Mouse (Mus musculus) adrenal gland, adult 8-10 months (tissue): ENCODE data around the gene Adam15. TPM values are rescaled to one million over a fixed set of nuclear protein-coding genes. Genes with fewer than 3 reads are reported as not detected.

Experiments used
- DNase-seq: peaks from one replicate; pipeline ENCODE4 v3.0.0; 2022
- total RNA-seq, 4 experiments: library from RNA; stranded (reverse); gene quantifications; 2 replicates each; pipeline ENCODE4 v1.2.4; 2022

Gene Adam15
- total RNA-seq, 4 experiments from 2014 or later = 58.4 to 85.4 (median 71.3) TPM

- peak; percentile 45 for DNase-seq
Observed at GRCm38 (mm10) chr3:89348911-89349868, 606 bp downstream of the Adam15 start.

- DNase-seq = no peak
Observed at GRCm38 (mm10) chr3:89347916-89348315, 1.9 kb downstream of the Adam15 start.

- DNase-seq = no peak
Observed at GRCm38 (mm10) chr3:89346815-89347540, 2.8 kb downstream of the Adam15 start.

- no peak for DNase-seq
Observed at GRCm38 (mm10) chr3:89343279-89343678, 6.5 kb downstream of the Adam15 start.

- DNase-seq = no peak
Observed at GRCm38 (mm10) chr3:89341794-89342193, 8.0 kb downstream of the Adam15 start.

- peak; percentile 47 for DNase-seq
Observed at GRCm38 (mm10) chr3:89340465-89340864, 9.3 kb downstream of the Adam15 start.

- peak; percentile 49 for DNase-seq
Observed at GRCm38 (mm10) chr3:89339416-89339815, 10.4 kb downstream of the Adam15 start.

- DNase-seq = no peak
Observed at GRCm38 (mm10) chr3:89337721-89338578, 11.8 kb downstream of the Adam15 start, which contains the start of gene Efna4. Gene Efna4 (minus strand): TSS chr3:89338028.

GRCm38 (mm10) chr3:89337062-89337720 is 12.6 kb downstream of the Adam15 start:
- DNase-seq = no peak

GRCm38 (mm10) chr3:89336529-89336928 is 13.3 kb downstream of the Adam15 start:
- no peak for DNase-seq

GRCm38 (mm10) chr3:89333053-89333452 is 16.7 kb downstream of the Adam15 start:
- DNase-seq = no peak

GRCm38 (mm10) chr3:89332476-89332875 is 17.3 kb downstream of the Adam15 start:
- no peak for DNase-seq

- no peak for DNase-seq
Observed at GRCm38 (mm10) chr3:89332013-89332412, 17.8 kb downstream of the Adam15 start.

GRCm38 (mm10) chr3:89331561-89331960 is 18.2 kb downstream of the Adam15 start:
- DNase-seq = no peak

- DNase-seq = peak; percentile 55
Observed at GRCm38 (mm10) chr3:89330948-89331347, 18.8 kb downstream of the Adam15 start.

GRCm38 (mm10) chr3:89330346-89330745 is 19.4 kb downstream of the Adam15 start:
- DNase-seq = no peak

GRCm38 (mm10) chr3:89328623-89329022 is 21.2 kb downstream of the Adam15 start:
- DNase-seq = no peak

- DNase-seq = no peak
Observed at GRCm38 (mm10) chr3:89327371-89327870, 22.4 kb downstream of the Adam15 start.

- no peak for DNase-seq
Observed at GRCm38 (mm10) chr3:89325882-89326281, 23.9 kb downstream of the Adam15 start.

GRCm38 (mm10) chr3:89322514-89323165 is 27.2 kb downstream of the Adam15 start, which contains the start of gene Efna3:
Gene Efna3 (minus strand): TSS chr3:89322965.
- peak; percentile 53 for DNase-seq

GRCm38 (mm10) chr3:89322131-89322500 is 27.7 kb downstream of the Adam15 start:
- no peak for DNase-seq
